Mouse (Mus musculus) Patski (cell line): ENCODE results near the gene Wnk2. TPM values are rescaled to one million over a fixed set of nuclear protein-coding genes. Genes with fewer than 3 reads are reported as not detected.

ENCODE experiments used
- ATAC-seq: fragments of 100-300 bp; one replicate; pipeline ENCODE4 v1.8.0; 2021
- CTCF ChIA-PET: fragments of 350-600 bp; sonication (Branson Sonifier 250); formaldehyde crosslinking; loops from one replicate; lab custom pipeline; 2022; ENCODE audit warnings: inconsistent platforms; lab: Charles Lee
- POLR2A ChIA-PET: fragments of 350-600 bp; sonication (Branson Sonifier 250); formaldehyde crosslinking; loops from one replicate; lab custom pipeline; 2022; ENCODE audit warnings: antibody characterized with exemption, inconsistent platforms; lab: Charles Lee
- DNase-seq: peaks from one replicate; pipeline ENCODE4 v3.0.0-alpha.2; 2011; ENCODE audit warnings: low read depth, low spot score
- H3K27me3 ChIP-seq: fragments of 371-371 bp; one replicate; pipeline ENCODE4 v1.5.1; 2021
- CTCF ChIP-seq: fragments of 100-300 bp; IDR thresholded peaks from one replicate; pipeline ENCODE4 v1.5.1; 2021
- in situ Hi-C: fragments of 300-500 bp; cut with MboI; formaldehyde crosslinking; loops from 3 replicates; pipeline ENCODE4 v1.11.1; 2018; ENCODE audit warnings: low pct_unique_long_range_greater_than_20kb, mixed read lengths
- polyA plus RNA-seq: library from polyadenylated mRNA; unstranded; gene quantifications from one replicate; pipeline ENCODE4 v1.2.3, GENCODE M21; 2021

The Wnk2 gene
- polyA plus RNA-seq, 1 experiment from 2014 or later, result 1.8 TPM

- ChIA-PET CTCF (interaction anchor here (0.9 to 4.7 kb wide), 8 partner anchors 14 to 215 kb away, joined by 3 to 19 read pairs (median 4); no protein-coding TSS in a partner anchor), POLR2A (interaction anchor here (1.0 kb wide), 1 partner anchor 170 kb away, joined by 3 read pairs; no protein-coding TSS in a partner anchor)
- TF ChIP-seq CTCF, result peak; percentile 75
- no peak for ATAC-seq
- in situ Hi-C loops, result loop anchor here (5.0 kb wide), 2 partner anchors 181 to 346 kb away; no protein-coding TSS in a partner anchor
- DNase-seq, result no peak
- no peaks in the 10 kb centered on the region for H3K27me3 ChIP-seq
Observed at GRCm38 (mm10) chr13:48998591-48998990, 149.2 kb downstream of the Wnk2 start.

- DNase-seq (no peak), ATAC-seq (no peak)
- POLR2A ChIA-PET, result interaction anchor here (1.0 to 1.3 kb wide), 3 partner anchors 9 to 30 kb away, joined by 4 to 5 read pairs (median 4); no protein-coding TSS in a partner anchor
- CTCF ChIA-PET, result interaction anchor here (0.7 to 2.5 kb wide), 11 partner anchors 12 to 190 kb away, joined by 3 to 8 read pairs (median 3); no protein-coding TSS in a partner anchor
- in situ Hi-C loops, result loop anchor here (5.0 kb wide), 2 partner anchors 179 to 344 kb away; no protein-coding TSS in a partner anchor
- no peak for TF ChIP-seq CTCF
- no peaks in the 10 kb centered on the region for H3K27me3 ChIP-seq
Observed at GRCm38 (mm10) chr13:48996731-48997130, 151.1 kb downstream of the Wnk2 start.

DNA sequence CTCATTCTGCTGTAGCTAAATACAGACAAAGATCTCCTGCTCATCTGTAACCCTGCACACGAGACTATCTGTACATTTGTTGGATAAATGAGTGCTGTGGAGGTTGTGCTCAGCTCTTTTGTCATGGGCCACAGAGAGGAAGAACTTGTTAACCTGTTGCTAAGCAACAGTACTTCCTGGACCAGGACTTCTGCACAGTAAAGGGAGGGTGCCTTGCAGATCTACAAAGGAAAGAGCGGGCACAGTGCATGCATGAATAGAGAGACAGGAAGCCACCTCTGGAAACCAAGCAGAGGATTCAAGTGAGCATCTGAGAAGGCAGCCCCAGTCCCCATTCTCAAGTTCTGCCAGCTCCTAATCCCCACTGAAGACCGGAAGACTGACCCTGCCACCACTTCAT lies 152.9 kb downstream of the Wnk2 start:
- no peak for ATAC-seq
- in situ Hi-C loops, result loop anchor here (5.0 kb wide), 2 partner anchors 178 to 343 kb away; no protein-coding TSS in a partner anchor

DNA sequence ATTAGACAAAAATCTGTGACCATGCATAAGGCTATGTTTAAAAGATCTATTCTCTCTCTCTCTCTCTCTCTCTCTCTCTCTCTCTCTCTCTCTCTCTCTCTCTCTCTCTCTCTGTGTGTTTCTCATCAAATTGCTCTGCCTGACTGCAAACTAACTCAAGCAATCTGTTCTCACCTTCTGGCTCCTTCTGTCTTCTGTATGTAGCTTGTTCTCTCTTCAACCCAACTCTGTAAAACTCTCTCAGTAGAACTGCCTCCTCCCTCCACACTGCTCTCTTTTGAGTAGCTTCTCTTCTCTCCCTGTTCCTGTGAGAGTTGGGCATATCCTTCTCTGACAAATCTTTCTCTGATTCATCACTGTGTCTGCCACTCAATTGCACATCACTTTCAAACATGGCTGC lies 154.9 kb downstream of the Wnk2 start:
- H3K27me3 ChIP-seq, result no peaks in the 10 kb centered on the region
- in situ Hi-C loops, result no loop called here
- no peak for ATAC-seq
- DNase-seq, result no peak
- ChIA-PET POLR2A (no interaction called here), CTCF (interaction anchor here (1.0 to 3.2 kb wide), 2 partner anchors 11 to 22 kb away, joined by 4 to 15 read pairs; no protein-coding TSS in a partner anchor)
- TF ChIP-seq CTCF, result no peak

More for the DNA sequence above, 152.9 kb downstream of the Wnk2 start:
- DNase-seq, result no peak
- ChIA-PET CTCF (interaction anchor here (1.3 to 3.2 kb wide), 2 partner anchors 13 to 19 kb away, joined by 4 to 15 read pairs; no protein-coding TSS in a partner anchor), POLR2A (no interaction called here)
- H3K27me3 ChIP-seq, result no peaks in the 10 kb centered on the region
- no peak for TF ChIP-seq CTCF

- no peak for ATAC-seq
- no peak for TF ChIP-seq CTCF
- ChIA-PET POLR2A (no interaction called here), CTCF (no interaction called here)
- in situ Hi-C loops, result no loop called here
- H3K27me3 ChIP-seq, result no peaks in the 10 kb centered on the region
- DNase-seq, result no peak
Observed at GRCm38 (mm10) chr13:48990138-48990537, 157.7 kb downstream of the Wnk2 start.

Other genes starting within 250 kb of the Wnk2 start
- gene Fam120a, start 180.0 kb downstream of the Wnk2 start, polyA plus RNA-seq, result 172 TPM
- 106 TPM for gene Ninj1, start 39.5 kb upstream of the Wnk2 start, polyA plus RNA-seq
- 58.9 TPM for gene Card19, start 68.0 kb upstream of the Wnk2 start, polyA plus RNA-seq
- not detected for gene Susd3, start 100.7 kb upstream of the Wnk2 start, polyA plus RNA-seq
- gene Fgd3, start 172.3 kb upstream of the Wnk2 start, polyA plus RNA-seq, result 79.4 TPM
- gene Bicd2, start 193.6 kb upstream of the Wnk2 start, polyA plus RNA-seq, result 45.2 TPM